Comparison of ENCODE assay signal across 17 mouse cellular contexts in the genomic region with DNA sequence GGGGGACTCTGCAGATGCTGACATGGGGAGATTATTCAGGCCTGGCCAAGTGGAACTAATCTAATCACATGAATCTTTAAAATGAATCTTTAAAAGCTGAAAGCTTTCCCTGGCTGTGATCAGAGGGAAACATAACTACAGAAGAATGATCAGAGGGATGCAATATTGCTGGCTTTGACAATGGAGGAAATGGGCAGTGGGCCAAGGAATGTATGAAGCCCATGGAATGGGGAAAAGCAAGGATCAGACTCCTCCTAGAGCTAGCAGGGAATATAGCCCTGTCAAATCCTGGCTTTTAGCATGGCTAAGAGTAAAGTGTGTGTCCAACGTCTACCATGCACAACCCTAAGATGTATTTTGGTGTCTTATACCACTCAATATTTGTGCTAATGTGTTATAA.
DNase-seq lines count a peak whose midpoint lies in the region; ATAC-seq and TF ChIP-seq lines count a peak whose summit lies in the region.
"Had no signal": no experiment of that assay in that cellular context is flagged by ENCODE, and none has a peak within 500 bp of the region (broad histone marks: within the 10 kb centered on the region; RNA-seq: fewer than 3 reads in every experiment).

No protein-coding gene starts in this region.

- no peaks in the 10 kb centered on the region for H3K27me3 ChIP-seq in midbrain, embryonic 13.5 days
- no peaks in the 10 kb centered on the region for H3K27me3 ChIP-seq in midbrain, embryonic 11.5 days (ENCODE audit: control insufficient read depth, insufficient read depth, low read length)
- no peaks in the 10 kb centered on the region for H3K27me3 ChIP-seq in stomach, postnatal 0 days (ENCODE audit: control insufficient read depth, insufficient read depth, low read length)
- H3K27me3 ChIP-seq: embryonic facial prominence, embryonic 15.5 days; forebrain, embryonic 12.5 days; midbrain, embryonic 12.5 days had no signal

- no peak for TF ChIP-seq EP300 in stomach, postnatal 0 days (optimal IDR thresholded peaks at IDR 0.05)

- peak; percentile 16; the same call in 1 of the 2 replicates for TF ChIP-seq CTCF in stomach, postnatal 0 days (IDR thresholded peaks at IDR 0.05; ENCODE audit: low read depth)

- no peak overlapping the region for H3K9ac ChIP-seq in midbrain, embryonic 13.5 days (replicated peaks)
- H3K9ac ChIP-seq in midbrain, embryonic 11.5 days (ENCODE audit: low read length), result no peak overlapping the region
- H3K9ac ChIP-seq in stomach, postnatal 0 days (ENCODE audit: low read length), result no peak overlapping the region
- H3K9ac ChIP-seq: embryonic facial prominence, embryonic 15.5 days; forebrain, embryonic 12.5 days; midbrain, embryonic 12.5 days had no signal

- 0 out of 2 replicates have a peak, but pooled peaks have one; percentile 30 for ATAC-seq in midbrain, embryonic 13.5 days
- no peak for ATAC-seq in midbrain, embryonic 11.5 days (ENCODE audit: low FRiP score)
- no peak for ATAC-seq in stomach, postnatal 0 days (ENCODE audit: low FRiP score, low TSS enrichment)

- H3K27ac ChIP-seq in midbrain, embryonic 13.5 days, result no peak overlapping the region
- no peak overlapping the region for H3K27ac ChIP-seq in midbrain, embryonic 11.5 days (ENCODE audit: low read depth, low read length)
- no peak overlapping the region for H3K27ac ChIP-seq in stomach, postnatal 0 days (replicated peaks)
- H3K27ac ChIP-seq: embryonic facial prominence, embryonic 15.5 days; forebrain, embryonic 12.5 days; left cerebral cortex, adult 2 months; midbrain, embryonic 12.5 days had no signal

- H3K4me1 ChIP-seq in midbrain, embryonic 13.5 days (replicated peaks), result peaks cover 3% of the 10 kb centered on the region; the same call in 1 of the 2 replicates
- H3K4me1 ChIP-seq in midbrain, embryonic 11.5 days (ENCODE audit: control insufficient read depth, insufficient read depth, low read length), result no peaks in the 10 kb centered on the region
- H3K4me1 ChIP-seq in stomach, postnatal 0 days (replicated peaks; ENCODE audit: control insufficient read depth, insufficient read depth), result no peaks in the 10 kb centered on the region
- H3K4me1 ChIP-seq: embryonic facial prominence, embryonic 15.5 days; forebrain, embryonic 12.5 days had no signal

- no peaks in the 10 kb centered on the region for H3K36me3 ChIP-seq in midbrain, embryonic 13.5 days
- H3K36me3 ChIP-seq in midbrain, embryonic 11.5 days (ENCODE audit: control insufficient read depth, insufficient read depth, low read length), result no peaks in the 10 kb centered on the region
- H3K36me3 ChIP-seq in stomach, postnatal 0 days (ENCODE audit: control insufficient read depth, insufficient read depth, low read length), result no peaks in the 10 kb centered on the region
- H3K36me3 ChIP-seq: embryonic facial prominence, embryonic 15.5 days; forebrain, embryonic 12.5 days; midbrain, embryonic 12.5 days had no signal

- DNase-seq in heart, adult 11 months, result peak; percentile 22
- no peak for DNase-seq in heart, adult 18-20 months
- DNase-seq in kidney, postnatal 10 days, result peak; percentile 55
- no peak for DNase-seq in kidney, adult 9 months
- no peak for DNase-seq in midbrain, embryonic 11.5 days (ENCODE audit: low spot score, missing footprints)
- no peak for DNase-seq in stomach, postnatal 0 days (ENCODE audit: low spot score)
- no peak for DNase-seq in right cerebral cortex, postnatal 4 days
- DNase-seq: B cell, adult 2 months; cerebellum, adult 11-12 months; liver; right cerebral cortex, postnatal 25 days; thymus, postnatal 4 days had no signal

- WGBS in midbrain, embryonic 13.5 days, result 68% methylated on average over 1 of the region's 1 CpGs
- 75% methylated on average over 1 of the region's 1 CpGs for WGBS in midbrain, embryonic 11.5 days
- 56% methylated on average over 1 of the region's 1 CpGs for WGBS in stomach, postnatal 0 days

- H3K4me3 ChIP-seq in midbrain, embryonic 13.5 days (replicated peaks), result no peak overlapping the region
- H3K4me3 ChIP-seq in midbrain, embryonic 11.5 days (ENCODE audit: low read depth, low read length), result no peak overlapping the region
- H3K4me3 ChIP-seq in stomach, postnatal 0 days (ENCODE audit: low read depth, low read length), result no peak overlapping the region
- H3K4me3 ChIP-seq: embryonic facial prominence, embryonic 15.5 days; forebrain, embryonic 12.5 days; left cerebral cortex, adult 2 months; midbrain, embryonic 12.5 days had no signal

- H3K4me2 ChIP-seq in midbrain, embryonic 13.5 days (replicated peaks), result no peak overlapping the region
- no peak overlapping the region for H3K4me2 ChIP-seq in midbrain, embryonic 11.5 days
- H3K4me2 ChIP-seq in stomach, postnatal 0 days (replicated peaks; ENCODE audit: low read depth), result no peak overlapping the region
- H3K4me2 ChIP-seq: embryonic facial prominence, embryonic 15.5 days; forebrain, embryonic 12.5 days; midbrain, embryonic 12.5 days had no signal

- H3K9me3 ChIP-seq in midbrain, embryonic 13.5 days, result no peaks in the 10 kb centered on the region
- H3K9me3 ChIP-seq in midbrain, embryonic 11.5 days (ENCODE audit: control insufficient read depth, low read length), result no peaks in the 10 kb centered on the region
- H3K9me3 ChIP-seq in stomach, postnatal 0 days (ENCODE audit: control insufficient read depth, low read length), result no peaks in the 10 kb centered on the region
- H3K9me3 ChIP-seq: embryonic facial prominence, embryonic 15.5 days; forebrain, embryonic 12.5 days; midbrain, embryonic 12.5 days had no signal

Comparison
In these comparisons a context has a peak if more than half of its experiments do, and no peak if none do; other contexts are left out.
1. DNase-seq: peak in heart, adult 11 months (single experiment) and kidney, postnatal 10 days (single experiment); none in heart, adult 18-20 months (0 of 2), kidney, adult 9 months (single experiment), midbrain, embryonic 11.5 days (single experiment), stomach, postnatal 0 days (single experiment) and right cerebral cortex, postnatal 4 days (single experiment).